Mouse (Mus musculus) embryonic stem cell, embryonic (primary cell): ENCODE measurements around the gene Cyb5r3.

Experiments used
- CTCF ChIA-PET, 4 experiments: fragments of 300-600 bp in 2 of 4; fragments of 350-600 bp in 2 of 4; sonication (Branson Sonifier 250); formaldehyde crosslinking; loops; one replicate each; lab custom pipeline; 2022; ENCODE audit warnings: inconsistent platforms in 2 of 4; lab: Charles Lee
- POLR2A ChIA-PET, 4 experiments: fragments of 300-600 bp in 2 of 4; fragments of 350-600 bp in 2 of 4; sonication (Branson Sonifier 250); formaldehyde crosslinking; loops; one replicate each; lab custom pipeline; 2022; ENCODE audit warnings: antibody characterized with exemption in 4 of 4, inconsistent platforms in 1 of 4; lab: Charles Lee

Gene Cyb5r3

GRCm38 (mm10) chr15:83162001-83162400 lies 10.4 kb downstream of the Cyb5r3 start:
- ChIA-PET CTCF (no interaction called here), POLR2A (interaction anchor here in 3 of 4 experiments (0.7 to 30.6 kb wide), 6 partner anchors 9 to 40 kb away, joined by 3 to 611 read pairs (median 28); partner anchors contain the start of genes Poldip3 (in 3 of the 3) and Cyb5r3 (in 1 of the 3))

DNA sequence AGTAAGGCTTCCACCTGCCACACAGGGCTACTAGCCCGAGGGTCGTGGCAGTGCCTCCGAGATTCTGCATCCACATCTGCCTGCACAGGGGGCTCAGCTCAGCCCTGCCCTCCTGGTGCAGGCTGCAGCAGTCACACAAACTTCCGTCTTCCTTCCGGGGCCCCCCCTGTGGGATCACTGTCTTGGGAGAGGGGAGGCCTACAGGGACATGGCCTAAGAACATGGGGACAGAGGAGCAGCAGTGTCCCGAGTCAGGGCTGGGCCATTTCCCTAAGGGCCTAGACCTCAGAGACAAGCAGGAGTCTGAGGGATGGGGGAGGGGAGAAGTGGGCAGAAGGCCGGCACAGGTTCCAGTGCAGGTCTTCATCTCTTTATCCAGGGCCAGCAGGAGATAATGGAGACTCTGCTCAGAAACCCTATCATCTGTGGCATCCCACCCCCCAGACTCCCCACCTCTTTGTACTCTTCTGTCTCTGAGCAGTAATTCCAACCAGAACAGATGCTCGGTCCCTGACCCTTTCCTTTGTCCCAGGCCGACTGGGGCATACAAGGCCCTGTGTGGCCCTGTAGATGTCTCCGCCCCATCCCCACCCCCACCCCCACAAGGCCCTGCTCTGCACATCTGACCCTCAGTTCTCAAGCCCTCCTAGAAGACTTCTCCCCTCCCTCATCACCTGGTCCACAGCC lies 11.2 kb downstream of the Cyb5r3 start:
- POLR2A ChIA-PET = interaction anchor here (1.0 to 30.6 kb wide), 10 partner anchors 10 to 41 kb away, joined by 3 to 611 read pairs (median 6); partner anchors contain the start of gene Poldip3 (in 3 of the 4)
- CTCF ChIA-PET = no interaction called here

GRCm38 (mm10) chr15:83160561-83160960 lies 11.8 kb downstream of the Cyb5r3 start:
- ChIA-PET POLR2A (interaction anchor here (1.0 to 30.6 kb wide), 8 partner anchors 10 to 40 kb away, joined by 3 to 611 read pairs (median 4); partner anchors contain the start of gene Poldip3 (in 3 of the 4)), CTCF (no interaction called here)

- POLR2A ChIA-PET = interaction anchor here in 3 of 4 experiments (0.5 to 30.6 kb wide), 11 partner anchors 9 to 209 kb away, joined by 3 to 611 read pairs (median 8); partner anchors contain the start of genes Poldip3 (in 2 of the 3) and Cyb5r3 (in 1 of the 3)
Observed at GRCm38 (mm10) chr15:83159823-83160222, 12.6 kb downstream of the Cyb5r3 start.

GRCm38 (mm10) chr15:83158587-83159160 lies 13.7 kb downstream of the Cyb5r3 start:
- POLR2A ChIA-PET = interaction anchor here (0.6 to 30.6 kb wide), 23 partner anchors 8 to 145 kb away, joined by 3 to 611 read pairs (median 7); partner anchors contain the start of genes Poldip3 (in 4 of the 4) and Cyb5r3 (in 2 of the 4)
- CTCF ChIA-PET = interaction anchor here in 2 of 4 experiments (0.9 to 2.4 kb wide), 6 partner anchors 9 to 73 kb away, joined by 3 to 9 read pairs (median 3); partner anchors contain the start of genes Poldip3 (in 2 of the 2) and Cyb5r3 (in 1 of the 2)

More at GRCm38 (mm10) chr15:83159823-83160222, 12.6 kb downstream of the Cyb5r3 start:
- CTCF ChIA-PET = interaction anchor here in 1 of 4 experiments (1.5 kb wide), 1 partner anchor 74 kb away, joined by 4 read pairs; no protein-coding TSS in a partner anchor

DNA sequence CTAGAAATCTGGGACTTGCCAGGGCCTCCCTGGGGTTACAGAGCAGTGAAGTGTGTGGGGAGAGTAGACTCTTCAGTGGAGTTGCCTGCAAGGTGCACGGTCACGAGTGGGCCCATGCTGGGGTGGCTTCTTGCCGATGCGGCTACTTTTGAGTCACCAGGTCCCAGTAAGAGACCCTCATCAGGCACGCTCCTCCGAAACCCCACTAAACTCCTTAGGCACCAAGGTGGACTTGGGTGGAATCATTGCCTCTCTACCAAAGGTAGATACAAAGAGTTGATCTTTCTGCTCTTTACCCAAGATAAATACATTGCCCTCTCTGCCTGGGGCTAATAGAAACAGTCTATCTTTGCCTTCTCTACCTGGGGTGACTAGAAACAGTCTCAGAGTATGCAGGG lies 14.7 kb downstream of the Cyb5r3 start:
- ChIA-PET POLR2A (interaction anchor here (0.6 to 30.6 kb wide), 35 partner anchors 7 to 294 kb away, joined by 3 to 611 read pairs (median 7); partner anchors contain the start of genes Poldip3 (in 4 of the 4), Cyb5r3 (in 3 of the 4), A4galt (in 1 of the 4) and Serhl (in 1 of the 4)), CTCF (interaction anchor here (0.5 to 2.4 kb wide), 27 partner anchors 9 to 361 kb away, joined by 3 to 18 read pairs (median 3); partner anchors contain the start of genes Cyb5r3 (in 2 of the 4) and Poldip3 (in 1 of the 4))

GRCm38 (mm10) chr15:83156929-83157666 lies 15.3 kb downstream of the Cyb5r3 start:
- ChIA-PET POLR2A (interaction anchor here (0.6 to 30.6 kb wide), 39 partner anchors 6 to 293 kb away, joined by 3 to 611 read pairs (median 6); partner anchors contain the start of genes Poldip3 (in 4 of the 4), Cyb5r3 (in 3 of the 4), A4galt (in 1 of the 4) and Serhl (in 1 of the 4)), CTCF (interaction anchor here (0.5 to 2.4 kb wide), 27 partner anchors 8 to 361 kb away, joined by 3 to 18 read pairs (median 3); partner anchors contain the start of genes Cyb5r3 (in 2 of the 4) and Poldip3 (in 1 of the 4))

DNA sequence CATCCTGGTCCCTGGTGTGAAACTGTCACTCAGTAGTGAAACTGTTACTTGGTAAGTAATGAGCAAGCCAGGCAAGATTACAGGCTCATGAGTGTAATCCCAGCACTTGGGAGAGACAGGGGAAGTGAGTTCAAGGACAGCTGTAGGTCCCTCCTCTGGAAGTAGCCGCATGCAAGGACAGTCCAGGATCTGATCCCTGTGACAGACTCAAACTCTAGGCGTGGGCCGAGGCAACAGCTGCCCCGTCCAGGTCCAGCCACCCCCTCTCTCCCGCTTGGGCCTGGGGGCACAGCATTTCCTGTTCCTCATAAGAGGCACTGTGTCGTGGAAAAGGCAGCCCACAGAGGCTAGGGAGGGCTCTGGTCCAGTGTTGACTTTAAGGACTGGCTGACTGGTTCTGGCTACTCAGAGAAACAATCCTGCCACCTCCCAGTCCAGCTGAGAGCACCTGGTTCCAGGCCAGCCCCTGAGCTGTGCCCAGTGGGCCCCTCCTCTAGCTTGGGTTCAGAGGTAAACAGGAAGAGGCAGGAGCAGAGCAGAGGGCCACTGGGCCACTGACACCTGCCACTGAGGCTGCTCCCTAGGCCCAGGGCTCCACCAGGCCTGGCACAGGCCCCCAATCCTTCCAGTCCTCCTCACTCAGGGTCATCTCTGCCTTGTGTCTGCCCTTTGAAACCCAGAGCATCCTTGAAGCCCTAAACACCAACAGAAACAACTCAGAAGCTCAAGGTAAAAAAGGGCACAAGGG lies 16.5 kb downstream of the Cyb5r3 start:
- POLR2A ChIA-PET = interaction anchor here in 3 of 4 experiments (0.6 to 30.6 kb wide), 28 partner anchors 5 to 1792 kb away, joined by 3 to 611 read pairs (median 5); partner anchors contain the start of genes Cyb5r3 (in 2 of the 3), Poldip3 (in 2 of the 3) and Csdc2 (in 1 of the 3)
- CTCF ChIA-PET = interaction anchor here in 2 of 4 experiments (0.6 to 0.7 kb wide), 3 partner anchors 16 to 1038 kb away, joined by 3 to 4 read pairs (median 3); no protein-coding TSS in a partner anchor

DNA sequence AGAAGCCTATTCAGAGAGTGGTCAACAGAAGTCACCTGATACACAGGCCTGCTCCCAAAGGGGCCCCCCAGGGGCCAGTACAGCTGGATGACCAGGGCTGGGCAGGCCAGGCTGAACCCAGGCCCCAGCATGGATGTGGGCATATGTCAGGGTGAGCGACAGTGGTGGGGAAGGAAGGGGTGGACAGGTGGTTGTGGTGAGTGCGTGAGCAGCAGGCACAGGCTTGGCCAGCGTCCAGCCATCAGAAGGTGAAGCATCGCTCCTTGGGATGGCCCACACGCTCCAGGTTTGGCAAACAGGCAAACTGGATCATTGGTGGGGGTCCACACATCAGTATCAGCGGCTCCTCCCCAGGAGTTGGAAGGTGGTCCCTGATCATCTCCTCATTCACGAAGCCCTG lies 18.1 kb downstream of the Cyb5r3 start:
- POLR2A ChIA-PET = interaction anchor here in 2 of 4 experiments (7.2 to 7.5 kb wide), 2 partner anchors 16 to 19 kb away, joined by 578 to 611 read pairs; partner anchors contain the start of gene Cyb5r3 (in 2 of the 2)
- CTCF ChIA-PET = no interaction called here

- ChIA-PET POLR2A (interaction anchor here (0.6 to 7.5 kb wide), 78 partner anchors 8 to 1039 kb away, joined by 3 to 611 read pairs (median 14); partner anchors contain the start of genes Cyb5r3 (in 3 of the 4), Rrp7a (in 3 of the 4), A4galt (in 2 of the 4) and Serhl (in 1 of the 4)), CTCF (no interaction called here)
Observed at GRCm38 (mm10) chr15:83150694-83151093, 21.7 kb downstream of the Cyb5r3 start.

DNA sequence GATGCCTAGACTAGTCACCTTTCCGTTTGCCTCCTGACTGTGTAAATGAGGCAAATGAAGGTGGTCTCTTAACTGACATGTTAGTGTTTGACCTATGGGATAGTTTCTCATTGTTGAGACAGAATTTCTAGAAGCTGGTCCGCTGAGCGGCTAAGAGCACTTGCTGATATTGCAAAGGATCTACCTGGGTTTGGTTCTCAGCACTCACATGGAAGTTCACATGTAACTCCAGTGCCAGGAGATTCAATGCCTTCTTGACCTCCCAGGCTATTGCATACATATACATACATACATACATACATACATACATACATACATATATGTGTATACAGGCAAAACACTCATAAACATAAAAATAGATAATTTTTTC lies 22.3 kb downstream of the Cyb5r3 start:
- ChIA-PET CTCF (interaction anchor here in 2 of 4 experiments (0.7 to 2.1 kb wide), 7 partner anchors 8 to 182 kb away, joined by 3 to 9 read pairs (median 4); partner anchors contain the start of gene Cyb5r3 (in 1 of the 2)), POLR2A (interaction anchor here (0.6 to 7.5 kb wide), 332 partner anchors 8 to 1339 kb away, joined by 3 to 611 read pairs (median 6); partner anchors contain the start of genes A4galt (in 4 of the 4), Cyb5r3 (in 4 of the 4), Rrp7a (in 4 of the 4) and Ndufa6 (in 3 of the 4))

DNA sequence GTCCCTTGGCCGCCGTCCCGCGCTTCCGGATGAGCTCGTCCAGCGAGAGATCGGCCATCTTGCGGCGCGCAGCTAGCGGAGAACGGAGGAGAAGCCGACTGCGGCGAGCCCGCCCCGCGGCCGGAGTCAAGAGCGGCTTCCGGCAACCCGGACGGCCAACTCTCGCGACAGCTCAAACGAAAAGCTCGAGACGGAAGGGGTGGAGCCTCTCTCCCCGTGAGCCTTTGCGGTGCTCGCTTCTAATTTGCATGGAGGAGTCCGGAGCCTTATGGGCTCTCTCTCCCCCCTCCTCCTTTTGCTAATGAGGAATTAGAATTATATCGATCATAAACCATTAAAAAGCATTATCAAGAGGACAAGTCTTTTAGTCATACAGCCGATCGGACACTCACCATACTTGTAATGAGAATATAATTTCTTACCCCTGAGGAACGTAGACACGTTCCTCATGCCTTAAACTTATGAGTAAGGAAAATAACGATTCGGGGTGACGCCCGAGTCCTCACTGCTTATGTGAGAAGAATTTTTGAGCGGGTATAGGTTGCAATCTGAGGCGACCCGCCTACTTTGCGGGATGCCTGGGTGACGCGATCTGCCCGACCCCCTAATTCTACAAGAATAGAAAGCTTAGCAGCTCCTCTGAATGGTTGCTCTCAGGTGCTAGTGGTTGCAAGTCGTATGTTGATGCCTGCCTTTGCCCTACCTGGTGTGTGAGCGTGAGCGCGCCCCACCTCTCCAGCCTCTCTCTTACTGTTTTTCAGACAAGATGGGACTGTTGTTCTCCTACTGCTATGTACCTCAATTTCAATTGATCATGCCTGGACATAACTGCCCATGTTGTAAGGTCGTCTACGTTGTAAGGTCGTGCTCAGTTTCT lies 23.0 kb downstream of the Cyb5r3 start, which contains the start of gene Poldip3:
TSS of gene Poldip3 (minus strand) at position 189 of the 877 bp plus-strand sequence.
- POLR2A ChIA-PET = interaction anchor here (0.6 to 7.5 kb wide), 437 partner anchors 8 to 1839 kb away, joined by 3 to 611 read pairs (median 5); partner anchors contain the start of genes A4galt (in 4 of the 4), Cyb5r3 (in 4 of the 4), Rrp7a (in 4 of the 4) and Naga (in 3 of the 4)
- CTCF ChIA-PET = interaction anchor here in 3 of 4 experiments (0.5 to 2.1 kb wide), 13 partner anchors 8 to 239 kb away, joined by 3 to 9 read pairs (median 3); partner anchors contain the start of gene Cyb5r3 (in 1 of the 3)

GRCm38 (mm10) chr15:83148801-83149195 lies 23.6 kb downstream of the Cyb5r3 start:
- POLR2A ChIA-PET = interaction anchor here (0.6 to 7.5 kb wide), 348 partner anchors 9 to 1840 kb away, joined by 3 to 611 read pairs (median 6); partner anchors contain the start of genes A4galt (in 4 of the 4), Cyb5r3 (in 4 of the 4), Rrp7a (in 4 of the 4) and Naga (in 3 of the 4)
- CTCF ChIA-PET = interaction anchor here in 3 of 4 experiments (0.5 to 2.1 kb wide), 10 partner anchors 9 to 238 kb away, joined by 3 to 9 read pairs (median 3); no protein-coding TSS in a partner anchor

DNA sequence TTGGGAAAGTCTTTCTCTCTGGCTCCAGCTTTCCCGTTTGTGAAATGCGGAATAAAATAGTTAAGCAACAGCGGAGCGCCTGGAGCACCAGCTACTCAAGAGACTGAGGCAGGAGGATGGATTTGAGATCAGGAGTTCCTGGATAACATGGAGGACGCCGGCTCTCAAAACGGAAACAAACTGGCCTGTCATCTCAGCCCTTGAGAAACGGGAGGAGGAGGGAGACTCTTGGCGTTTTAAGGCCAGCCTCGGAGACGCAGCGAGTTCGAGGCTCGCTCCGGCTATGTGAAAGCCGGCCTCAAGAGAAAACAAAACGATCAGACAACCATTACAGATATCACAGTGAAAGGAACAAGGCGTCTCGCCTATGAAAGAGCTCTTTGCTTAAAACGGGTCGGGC lies 24.0 kb downstream of the Cyb5r3 start:
- POLR2A ChIA-PET = interaction anchor here (0.6 to 7.5 kb wide), 202 partner anchors 9 to 1337 kb away, joined by 3 to 611 read pairs (median 10); partner anchors contain the start of genes A4galt (in 4 of the 4), Cyb5r3 (in 4 of the 4), Naga (in 3 of the 4) and Pacsin2 (in 3 of the 4)
- CTCF ChIA-PET = interaction anchor here in 3 of 4 experiments (1.0 to 2.1 kb wide), 4 partner anchors 9 to 54 kb away, joined by 3 to 9 read pairs (median 3); no protein-coding TSS in a partner anchor
